Mouse (Mus musculus): ENCODE results near the gene Cog5. TPM values are rescaled to one million over a fixed set of nuclear protein-coding genes. Genes with fewer than 3 reads are reported as not detected.

Cog5 gene
- total and polyA plus RNA-seq, 3 experiments, result 27.1 to 28.4 TPM; not detected in 1

DNA sequence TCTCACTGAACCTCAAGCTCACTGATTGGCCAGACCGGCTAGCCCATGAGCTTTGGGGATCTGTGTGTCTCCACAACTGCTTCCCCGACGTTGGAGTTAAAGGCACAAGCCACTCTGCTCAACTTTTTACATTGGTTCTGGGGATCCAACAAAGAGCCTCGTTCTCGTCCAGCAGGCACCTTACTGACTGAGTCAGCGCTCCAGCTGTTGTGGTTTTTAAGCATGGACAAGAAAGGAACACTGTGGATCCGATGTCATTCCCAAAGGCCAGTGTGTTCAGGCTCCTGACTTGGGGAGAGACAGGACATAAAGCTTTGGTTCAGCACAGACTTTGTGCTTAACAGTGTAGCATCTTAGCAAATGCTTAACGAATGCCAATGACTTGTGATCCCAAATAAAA is 316.9 kb downstream of the Cog5 start:
- H3K79me2 ChIP-seq (ENCODE audit: control insufficient read depth, insufficient read depth, low read length, poor library complexity), result no peaks in the 10 kb centered on the region
- H3K9me3 ChIP-seq (replicated peaks; ENCODE audit: insufficient read depth, low read length), result no peaks in the 10 kb centered on the region
- TF ChIP-seq UBTF (IDR thresholded peaks at IDR 0.05; ENCODE audit: borderline replicate concordance, insufficient read depth, low read depth, low read length), result no peak
- TF ChIP-seq POLR2A (IDR thresholded peaks at IDR 0.05; ENCODE audit: control insufficient read depth in 1 of 2, insufficient read depth in 1 of 2, low read depth in 1 of 2, low read length in 2 of 2, poor library complexity in 1 of 2), result no peak
- no peak for TF ChIP-seq ZNF384 (IDR thresholded peaks at IDR 0.05; ENCODE audit: low read depth, low read length)
- TF ChIP-seq MAX (IDR thresholded peaks at IDR 0.05; ENCODE audit: low read length), result no peak
- no peak for TF ChIP-seq USF2 (IDR thresholded peaks at IDR 0.05; ENCODE audit: borderline replicate concordance in 1 of 2, insufficient read depth in 1 of 2, low read depth in 1 of 2, low read length in 2 of 2)
- TF ChIP-seq E2F4 (IDR thresholded peaks at IDR 0.05; ENCODE audit: borderline replicate concordance, low read depth, low read length), result no peak
- no peak for TF ChIP-seq HCFC1 (IDR thresholded peaks at IDR 0.05; ENCODE audit: low read depth, low read length)
- no peak for TF ChIP-seq BHLHE40 (IDR thresholded peaks at IDR 0.05; ENCODE audit: borderline replicate concordance, low read depth, low read length)
- peaks cover 0 to 13% of the 10 kb centered on the region in 2 experiments for H3K4me1 ChIP-seq (ENCODE audit: control insufficient read depth in 1 of 2, insufficient read depth in 2 of 2, low read length in 2 of 2)
- no peak overlapping the region for H3K27ac ChIP-seq (ENCODE audit: control insufficient read depth, low read depth, low read length)
- DNase-seq (ENCODE audit: low read depth, low spot score), result no peak
- H3K9ac ChIP-seq (ENCODE audit: control insufficient read depth, low read depth, low read length, poor library complexity, severe bottlenecking), result no peak overlapping the region
- peaks cover 0 to 25% of the 10 kb centered on the region in 2 experiments; a peak in 2 of 4 replicates for H3K36me3 ChIP-seq (ENCODE audit: control insufficient read depth in 1 of 2, insufficient read depth in 2 of 2, low read length in 2 of 2)
- H3K27me3 ChIP-seq (ENCODE audit: control insufficient read depth in 1 of 2, insufficient read depth in 2 of 2, low read length in 2 of 2), result no peaks in the 10 kb centered on the region
- no peak overlapping the region for H3K4me3 ChIP-seq (ENCODE audit: control insufficient read depth in 1 of 2, insufficient read depth in 1 of 2, low read depth in 2 of 2, low read length in 2 of 2)

DNA sequence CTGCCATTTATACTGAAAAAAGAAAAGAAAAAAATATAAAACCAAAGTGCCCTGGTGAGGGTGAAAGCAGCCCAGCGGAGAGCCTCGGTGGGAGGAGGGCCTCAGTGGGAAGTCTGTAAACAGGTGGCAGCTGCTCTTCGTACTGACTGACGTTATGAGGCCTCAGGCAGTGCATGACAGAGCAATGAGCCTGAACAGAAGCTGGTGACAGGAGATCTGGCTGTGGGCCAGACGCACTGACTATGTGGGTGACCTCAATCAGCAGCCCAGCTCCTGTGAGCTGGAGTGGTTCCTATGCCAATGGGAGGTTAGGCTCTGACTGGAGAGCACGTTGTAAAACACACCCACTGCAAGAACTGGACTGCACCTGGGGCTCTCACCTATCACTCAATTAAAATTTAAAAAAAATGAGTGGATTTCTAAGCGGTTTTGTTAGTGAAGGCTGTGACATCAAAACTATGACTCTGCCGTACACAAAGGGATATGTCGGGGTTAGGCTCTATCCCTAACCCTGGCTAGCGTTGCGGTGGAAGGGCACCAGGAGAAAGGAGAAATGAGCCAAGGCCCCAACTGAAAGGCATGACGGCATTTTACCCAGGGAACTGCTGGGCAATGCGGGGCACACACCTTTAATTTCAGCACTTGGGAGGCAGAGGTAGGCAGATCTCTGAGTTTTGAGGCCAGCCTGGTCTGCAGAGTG is 319.0 kb downstream of the Cog5 start:
- H3K27ac ChIP-seq (ENCODE audit: control insufficient read depth, low read depth, low read length), result peak overlapping the region; percentile 81
- H3K27me3 ChIP-seq (ENCODE audit: control insufficient read depth in 1 of 2, insufficient read depth in 2 of 2, low read length in 2 of 2), result no peaks in the 10 kb centered on the region
- H3K9ac ChIP-seq (ENCODE audit: control insufficient read depth, low read depth, low read length, poor library complexity, severe bottlenecking), result peak overlapping the region; percentile 58
- H3K9me3 ChIP-seq (replicated peaks; ENCODE audit: insufficient read depth, low read length), result no peaks in the 10 kb centered on the region
- peaks cover 0 to 10% of the 10 kb centered on the region in 2 experiments; a peak in 3 of 4 replicates for H3K4me1 ChIP-seq (ENCODE audit: control insufficient read depth in 1 of 2, insufficient read depth in 2 of 2, low read length in 2 of 2)
- H3K79me2 ChIP-seq (ENCODE audit: control insufficient read depth, insufficient read depth, low read length, poor library complexity), result no peaks in the 10 kb centered on the region
- H3K4me3 ChIP-seq (ENCODE audit: control insufficient read depth in 1 of 2, insufficient read depth in 1 of 2, low read depth in 2 of 2, low read length in 2 of 2), result peak overlapping the region; percentile 36 to 48
- H3K36me3 ChIP-seq (ENCODE audit: control insufficient read depth in 1 of 2, insufficient read depth in 2 of 2, low read length in 2 of 2), result peaks cover 0 to 16% of the 10 kb centered on the region in 2 experiments; a peak in 2 of 4 replicates
- DNase-seq (ENCODE audit: low read depth, low spot score), result peak; percentile 97
- TF ChIP-seq ZMIZ1 (IDR thresholded peaks at IDR 0.05; ENCODE audit: low read depth, low read length), result no peak
- TF ChIP-seq CTCF (IDR thresholded peaks at IDR 0.05 in 2 of 3, conservative IDR thresholded peaks at IDR 0.05 in 1 of 3; ENCODE audit: control insufficient read depth in 1 of 3, insufficient read depth in 1 of 3, low read depth in 2 of 3, low read length in 3 of 3, poor library complexity in 1 of 3, severe bottlenecking in 1 of 3), result no peak
- no peak for TF ChIP-seq USF1 (IDR thresholded peaks at IDR 0.05; ENCODE audit: low read depth, low read length)
- TF ChIP-seq JUND (IDR thresholded peaks at IDR 0.05; ENCODE audit: low read depth, low read length), result no peak
- peak; percentile 91 for TF ChIP-seq TCF12 (IDR thresholded peaks at IDR 0.05; ENCODE audit: low read depth, low read length)
- no peak for TF ChIP-seq POLR2AphosphoS5 (IDR thresholded peaks at IDR 0.05; ENCODE audit: borderline replicate concordance, low read depth, low read length)
- no peak for TF ChIP-seq ZNF384 (IDR thresholded peaks at IDR 0.05; ENCODE audit: low read depth, low read length)
- TF ChIP-seq UBTF (IDR thresholded peaks at IDR 0.05; ENCODE audit: borderline replicate concordance, insufficient read depth, low read depth, low read length), result no peak
- 0 out of 2 replicates have a peak, but pooled peaks have one; percentile 33 for TF ChIP-seq GATA1 (IDR thresholded peaks at IDR 0.05; ENCODE audit: low read depth, low read length)
- no peak for TF ChIP-seq CHD2 (IDR thresholded peaks at IDR 0.05; ENCODE audit: low read length)
- TF ChIP-seq MAFK (IDR thresholded peaks at IDR 0.05; ENCODE audit: borderline replicate concordance, low read depth, low read length), result no peak; the same call in 1 of the 2 replicates
- no peak for TF ChIP-seq POLR2A (IDR thresholded peaks at IDR 0.05; ENCODE audit: control insufficient read depth in 1 of 2, insufficient read depth in 1 of 2, low read depth in 1 of 2, low read length in 2 of 2, poor library complexity in 1 of 2)
- TF ChIP-seq GABPA (IDR thresholded peaks at IDR 0.05; ENCODE audit: low read depth, low read length), result no peak
- TF ChIP-seq MYB (IDR thresholded peaks at IDR 0.05; ENCODE audit: low read depth, low read length), result peak; percentile 35; the same call in 1 of the 2 replicates
- TF ChIP-seq ETS1 (IDR thresholded peaks at IDR 0.05; ENCODE audit: low read depth, low read length), result peak; percentile 99
- TF ChIP-seq USF2 (IDR thresholded peaks at IDR 0.05; ENCODE audit: borderline replicate concordance in 1 of 2, insufficient read depth in 1 of 2, low read depth in 1 of 2, low read length in 2 of 2), result no peak
- peak; percentile 69; the same call in 1 of the 2 replicates for TF ChIP-seq RCOR1 (IDR thresholded peaks at IDR 0.05; ENCODE audit: low read depth, low read length)
- TF ChIP-seq ELF1 (IDR thresholded peaks at IDR 0.05; ENCODE audit: low read depth, low read length), result no peak
- no peak for TF ChIP-seq KAT2A (conservative IDR thresholded peaks at IDR 0.05; ENCODE audit: low read depth, low read length)
- no peak for TF ChIP-seq NRF1 (IDR thresholded peaks at IDR 0.05; ENCODE audit: insufficient read depth, low read depth, low read length, poor library complexity, severe bottlenecking)
- peak; percentile 80 to 89 for TF ChIP-seq EP300 (IDR thresholded peaks at IDR 0.05; ENCODE audit: low read depth in 1 of 2, low read length in 2 of 2)
- TF ChIP-seq HCFC1 (IDR thresholded peaks at IDR 0.05; ENCODE audit: low read depth, low read length), result 0 out of 2 replicates have a peak, but pooled peaks have one; percentile 35
- TF ChIP-seq SIN3A (IDR thresholded peaks at IDR 0.05; ENCODE audit: low read length), result peak; percentile 85
- no peak for TF ChIP-seq MEF2A (IDR thresholded peaks at IDR 0.05; ENCODE audit: extremely low read depth, insufficient replicate concordance, low read depth, low read length, poor library complexity, severe bottlenecking)
- TF ChIP-seq BHLHE40 (IDR thresholded peaks at IDR 0.05; ENCODE audit: borderline replicate concordance, low read depth, low read length), result peak; percentile 26; the same call in 1 of the 2 replicates
